Mouse (Mus musculus) urinary bladder, postnatal 4 days (tissue): ENCODE data around the gene Letmd1.
"Not testable (repeated sequence)": the region's sequence is repeated elsewhere in the genome, so short reads cannot be mapped to it uniquely, and the experiment has no call there.

ENCODE experiments used
- DNase-seq, 2 experiments: peaks; one replicate each; pipeline ENCODE4 v3.0.0; 2021 to 2022; ENCODE audit warnings: low spot score in 2 of 2

Gene Letmd1

GRCm38 (mm10) chr15:100499506-100499905 is 30.7 kb downstream of the Letmd1 start:
- not testable (repeated sequence) for DNase-seq

- no peak for DNase-seq
Observed at GRCm38 (mm10) chr15:100508454-100509167, 39.8 kb downstream of the Letmd1 start.

- no peak for DNase-seq
Observed at GRCm38 (mm10) chr15:100510072-100510471, 41.2 kb downstream of the Letmd1 start.

- no peak for DNase-seq
Observed at GRCm38 (mm10) chr15:100513387-100513786, 44.6 kb downstream of the Letmd1 start.

- no peak for DNase-seq
Observed at GRCm38 (mm10) chr15:100515121-100515520, 46.3 kb downstream of the Letmd1 start.

GRCm38 (mm10) chr15:100520306-100520705 is 51.5 kb downstream of the Letmd1 start:
- DNase-seq, result no peak

GRCm38 (mm10) chr15:100525405-100525804 is 56.6 kb downstream of the Letmd1 start:
- no peak for DNase-seq

- no peak for DNase-seq
Observed at GRCm38 (mm10) chr15:100527900-100528299, 59.1 kb downstream of the Letmd1 start.
